Mouse (Mus musculus): ENCODE measurements around the gene Slc22a1. TPM values are rescaled to one million over a fixed set of nuclear protein-coding genes. Genes with fewer than 3 reads are reported as not detected.

The Slc22a1 gene
- polyA plus RNA-seq, 1 experiment: not detected

DNA sequence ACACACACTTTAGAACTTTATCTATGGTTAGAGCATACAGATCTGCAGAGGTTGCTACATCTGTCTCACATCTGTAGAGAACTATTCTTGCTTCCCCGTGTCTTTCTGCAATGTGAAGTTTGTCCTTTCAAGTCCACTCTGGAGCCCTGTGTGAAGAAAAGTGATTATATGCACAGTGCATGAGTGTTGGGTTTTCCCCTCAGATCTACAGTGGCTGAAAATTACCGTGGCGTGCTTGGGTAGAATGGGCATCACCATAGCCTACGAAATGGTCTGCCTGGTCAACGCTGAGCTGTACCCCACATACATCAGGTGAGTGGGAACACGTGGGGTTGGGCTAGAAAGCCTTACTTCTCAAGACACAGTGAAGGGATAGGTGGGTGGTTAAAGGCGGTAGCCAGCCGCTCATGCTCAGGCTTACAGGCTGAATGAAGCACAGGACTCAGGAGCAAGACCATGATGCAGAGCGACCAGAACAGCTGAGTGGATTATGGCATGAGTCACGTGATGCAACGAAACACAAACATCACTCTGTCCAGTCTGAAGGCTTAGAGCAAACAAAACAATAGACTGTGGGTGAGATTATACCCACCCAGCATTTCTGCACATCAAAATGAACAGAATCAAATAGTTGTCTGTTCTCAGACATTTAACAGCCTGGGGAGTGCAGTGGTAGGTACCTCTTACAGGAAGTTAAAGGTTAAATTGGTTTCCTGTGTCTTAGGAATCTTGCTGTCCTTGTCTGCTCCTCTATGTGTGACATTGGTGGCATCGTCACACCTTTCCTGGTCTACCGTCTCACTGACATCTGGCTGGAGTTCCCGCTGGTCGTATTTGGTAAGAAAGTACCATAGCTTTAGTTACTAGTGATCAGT is 60.9 kb downstream of the Slc22a1 start:
- TF ChIP-seq GATA1 (IDR thresholded peaks at IDR 0.05; ENCODE audit: low read length): no peak

DNA sequence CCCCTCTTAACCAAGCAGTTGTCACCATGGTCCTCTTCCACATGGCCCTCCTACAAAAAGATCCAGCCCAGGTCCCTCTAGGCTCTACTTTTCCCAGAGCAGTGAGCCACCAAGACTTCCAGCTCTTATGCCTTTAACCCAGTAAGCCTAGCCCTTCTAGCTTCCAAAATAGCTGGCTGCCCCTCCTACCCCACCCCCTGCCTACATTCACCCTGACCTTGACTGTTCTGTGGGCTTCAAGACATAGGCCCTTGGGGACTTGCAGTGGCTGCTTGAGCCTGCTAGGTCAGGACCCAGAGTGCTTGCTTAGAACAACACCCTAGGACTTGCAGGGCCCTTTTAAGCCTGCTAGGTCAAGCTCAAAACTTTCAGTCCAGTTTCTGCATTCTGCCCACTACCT is 68.4 kb downstream of the Slc22a1 start:
- no peak for TF ChIP-seq GATA1 (IDR thresholded peaks at IDR 0.05; ENCODE audit: low read length)

DNA sequence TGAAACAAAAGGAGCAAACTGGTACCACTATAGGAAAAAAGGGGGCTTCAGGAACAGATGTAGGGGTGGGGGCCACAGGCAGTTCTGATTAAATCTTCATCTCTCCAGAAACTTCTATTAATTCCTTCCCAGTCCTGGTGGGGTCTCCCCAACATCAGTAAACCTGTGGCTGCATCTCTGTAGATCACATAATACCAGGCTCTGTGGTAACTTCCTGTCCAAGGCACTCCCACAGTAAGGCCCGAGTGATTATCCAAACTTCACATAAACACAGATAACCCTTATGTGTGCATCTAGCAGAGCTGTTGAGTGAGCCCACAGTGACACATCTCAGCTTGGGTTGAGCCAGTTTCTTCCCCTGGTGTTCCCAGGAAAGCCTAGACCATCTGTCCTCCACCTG is 69.0 kb downstream of the Slc22a1 start:
- TF ChIP-seq GATA1 (IDR thresholded peaks at IDR 0.05; ENCODE audit: low read length): no peak

Other genes starting within 250 kb of the Slc22a1 start
- not detected in 2 replicates for gene Slc22a3, start 168.1 kb downstream of the Slc22a1 start, polyA plus RNA-seq (2012)
- not detected in 2 replicates for gene Slc22a2, start 91.7 kb downstream of the Slc22a1 start, polyA plus RNA-seq (2012)
- gene Igf2r, start 93.8 kb upstream of the Slc22a1 start, polyA plus RNA-seq (2012): 7.4 and 7.5 TPM in 2 replicates
- not detected in 2 replicates for gene Mas1, start 192.3 kb upstream of the Slc22a1 start, polyA plus RNA-seq (2012)
- not detected in 2 replicates for gene Mrgprh, start 200.2 kb upstream of the Slc22a1 start, polyA plus RNA-seq (2012)
- gene Pnldc1, start 234.4 kb upstream of the Slc22a1 start, polyA plus RNA-seq (2012): not detected in 2 replicates
- gene Tcp1, start 239.9 kb upstream of the Slc22a1 start, polyA plus RNA-seq (2012): 23.7 and 53.6 TPM in 2 replicates
- 64.7 and 118 TPM in 2 replicates for gene Mrpl18, start 240.5 kb upstream of the Slc22a1 start, polyA plus RNA-seq (2012)

Data from G1E-ER4 (cell line).